Mouse (Mus musculus) lung, postnatal 14 days (tissue): ENCODE results near the gene Rbfox3.

ENCODE experiments used
- DNase-seq: peaks from one replicate; pipeline ENCODE4 v3.0.0; 2021

The Rbfox3 gene

GRCm38 (mm10) chr11:118653521-118654318 lies 257.7 kb downstream of the Rbfox3 start:
- no peak for DNase-seq

- DNase-seq, result no peak
These were observed 258.8 kb downstream of the Rbfox3 start for GRCm38 (mm10) chr11:118652401-118653240.

GRCm38 (mm10) chr11:118648369-118648768 lies 263.0 kb downstream of the Rbfox3 start:
- DNase-seq, result peak; percentile 66

GRCm38 (mm10) chr11:118646864-118647263 lies 264.5 kb downstream of the Rbfox3 start:
- DNase-seq, result no peak

GRCm38 (mm10) chr11:118645158-118645557 lies 266.2 kb downstream of the Rbfox3 start:
- no peak for DNase-seq

GRCm38 (mm10) chr11:118640706-118641105 lies 270.7 kb downstream of the Rbfox3 start:
- no peak for DNase-seq

GRCm38 (mm10) chr11:118637718-118638117 lies 273.7 kb downstream of the Rbfox3 start:
- no peak for DNase-seq

GRCm38 (mm10) chr11:118634647-118635046 lies 276.8 kb downstream of the Rbfox3 start:
- no peak for DNase-seq

GRCm38 (mm10) chr11:118629718-118630117 lies 281.7 kb downstream of the Rbfox3 start:
- no peak for DNase-seq

GRCm38 (mm10) chr11:118627541-118627940 lies 283.9 kb downstream of the Rbfox3 start:
- DNase-seq, result no peak

- DNase-seq, result no peak
These were observed 290.5 kb downstream of the Rbfox3 start for GRCm38 (mm10) chr11:118620869-118621268.

- no peak for DNase-seq
These were observed 297.3 kb downstream of the Rbfox3 start for GRCm38 (mm10) chr11:118614126-118614525.

- no peak for DNase-seq
These were observed 301.3 kb downstream of the Rbfox3 start for GRCm38 (mm10) chr11:118610128-118610527.

GRCm38 (mm10) chr11:118609236-118610000 lies 302.0 kb downstream of the Rbfox3 start:
- DNase-seq, result no peak

GRCm38 (mm10) chr11:118607927-118608326 lies 303.5 kb downstream of the Rbfox3 start:
- no peak for DNase-seq

- DNase-seq, result no peak
These were observed 305.8 kb downstream of the Rbfox3 start for GRCm38 (mm10) chr11:118605570-118605969.

- DNase-seq, result no peak
These were observed 307.2 kb downstream of the Rbfox3 start for GRCm38 (mm10) chr11:118604206-118604605.

- DNase-seq, result peak; percentile 49
These were observed 308.3 kb downstream of the Rbfox3 start for GRCm38 (mm10) chr11:118603126-118603525.

- no peak for DNase-seq
These were observed 309.9 kb downstream of the Rbfox3 start for GRCm38 (mm10) chr11:118601484-118601883.

GRCm38 (mm10) chr11:118600168-118600567 lies 311.2 kb downstream of the Rbfox3 start:
- no peak for DNase-seq

GRCm38 (mm10) chr11:118598726-118599125 lies 312.7 kb downstream of the Rbfox3 start:
- no peak for DNase-seq

GRCm38 (mm10) chr11:118584826-118585225 lies 326.6 kb downstream of the Rbfox3 start:
- peak; percentile 87 for DNase-seq

- DNase-seq, result no peak
These were observed 327.4 kb downstream of the Rbfox3 start for GRCm38 (mm10) chr11:118583989-118584388.
